Mouse (Mus musculus): ENCODE measurements at regions not wholly inside any gene's neighbourhood (a gene's known extent, or its start where the extent isn't known, plus 50 kb on each side); places are given as distances from the start of the nearest gene placed in this dataset.
"Not testable (repeated sequence)": the region's sequence is repeated elsewhere in the genome, so short reads cannot be mapped to it uniquely, and the experiment has no call there.

DNA sequence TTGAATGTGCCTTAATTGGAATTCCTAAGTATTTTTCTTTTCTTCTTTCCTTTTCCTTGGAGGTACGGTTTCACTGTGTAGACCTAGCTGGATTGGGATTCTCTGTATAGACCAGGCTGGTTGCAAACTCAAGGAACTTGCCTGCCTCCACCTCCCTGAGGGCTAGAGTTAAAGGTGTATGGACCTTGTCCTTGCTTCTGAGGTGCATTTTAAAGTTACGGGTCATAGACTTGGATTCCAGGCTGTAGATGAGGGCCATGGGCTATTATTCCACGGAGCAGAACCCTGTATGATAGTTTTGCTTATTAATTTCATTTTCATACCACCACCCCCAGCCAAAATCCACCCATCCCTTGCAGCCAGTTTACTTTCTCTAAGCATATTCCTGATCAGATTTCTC is 50.7 kb upstream of the Wdr26 start:
- ATAC-seq (replicated peaks; ENCODE audit: low FRiP score, poor library complexity, severe bottlenecking): no peak

- ATAC-seq (replicated peaks; ENCODE audit: low FRiP score, poor library complexity, severe bottlenecking): no peak
These were observed 51.4 kb upstream of the Wdr26 start for GRCm38 (mm10) chr1:181263216-181263615.

DNA sequence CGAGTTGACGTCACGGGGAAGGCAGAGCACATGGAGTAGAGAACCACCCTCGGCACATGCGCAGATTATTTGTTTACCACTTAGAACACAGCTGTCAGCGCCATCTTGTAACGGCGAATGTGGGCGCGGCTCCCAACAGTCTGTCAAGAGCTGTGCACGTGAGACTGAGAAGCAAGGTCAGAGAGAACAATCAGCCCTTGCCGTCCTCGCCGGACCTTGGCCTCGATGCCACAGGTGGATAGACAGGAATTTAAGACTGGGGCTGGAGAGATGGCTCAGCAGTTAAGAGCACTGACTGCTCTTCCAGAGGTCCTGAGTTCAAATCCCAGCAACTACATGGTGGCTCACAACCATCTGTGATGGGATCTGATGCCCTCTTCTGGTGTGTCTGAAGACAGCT is 58.7 kb upstream of the Wdr26 start:
- ATAC-seq (replicated peaks; ENCODE audit: low FRiP score, poor library complexity, severe bottlenecking): not testable (repeated sequence)

- ATAC-seq (replicated peaks; ENCODE audit: low FRiP score, poor library complexity, severe bottlenecking): no peak
These were observed 59.4 kb upstream of the Wdr26 start for GRCm38 (mm10) chr1:181271164-181271563.

GRCm38 (mm10) chr1:181271821-181272220 is 60.0 kb upstream of the Wdr26 start:
- ATAC-seq (replicated peaks; ENCODE audit: low FRiP score, poor library complexity, severe bottlenecking): no peak

GRCm38 (mm10) chr1:181272622-181273296 is 61.0 kb upstream of the Wdr26 start:
- peak; percentile 99 for ATAC-seq (replicated peaks; ENCODE audit: low FRiP score, poor library complexity, severe bottlenecking)

GRCm38 (mm10) chr1:181273540-181274204 is 61.9 kb upstream of the Wdr26 start:
- ATAC-seq (replicated peaks; ENCODE audit: low FRiP score, poor library complexity, severe bottlenecking): no peak

DNA sequence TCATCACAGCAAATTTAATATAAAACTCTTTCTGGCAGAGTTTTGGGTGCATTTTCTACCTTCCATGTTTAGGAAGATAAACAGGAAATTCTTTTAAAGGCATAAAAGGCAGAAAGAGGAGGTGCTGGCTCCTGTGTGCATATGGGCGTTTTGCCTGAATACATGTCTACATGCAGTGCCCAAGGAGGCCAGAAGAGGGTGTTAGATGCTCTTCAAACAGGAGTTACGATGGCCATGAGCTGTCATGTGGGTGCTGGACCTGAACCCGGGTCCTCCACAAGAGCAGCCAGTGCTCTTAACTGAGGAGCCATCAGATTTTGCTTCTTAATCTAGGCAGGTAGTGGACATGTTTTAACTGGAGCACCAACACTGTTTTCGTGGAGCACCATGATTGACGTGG is 69.0 kb upstream of the Wdr26 start:
- ATAC-seq (replicated peaks; ENCODE audit: low FRiP score, poor library complexity, severe bottlenecking): peak; percentile 64

DNA sequence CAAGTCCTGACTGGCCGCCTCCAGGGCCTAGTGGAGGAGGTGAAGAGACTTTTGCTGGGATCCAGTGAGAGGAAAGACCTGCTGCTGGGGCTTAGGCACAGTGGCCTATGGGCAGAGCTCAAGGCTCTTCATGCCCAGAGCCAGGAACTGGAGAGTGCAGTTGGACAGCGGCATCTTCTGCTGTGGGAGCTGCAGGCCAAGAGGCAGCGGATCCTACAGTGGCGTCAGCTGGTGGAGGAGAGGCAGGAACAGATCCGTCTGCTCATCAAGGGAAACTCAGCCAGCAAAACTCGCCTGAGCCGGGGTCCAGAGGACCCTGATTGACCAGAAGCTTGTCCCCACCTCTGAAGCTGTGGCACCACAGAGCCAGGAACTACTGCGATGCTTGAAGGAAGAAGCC is 69.4 kb upstream of the Cnih3 start:
- ATAC-seq (replicated peaks; ENCODE audit: low FRiP score, poor library complexity, severe bottlenecking): not testable (repeated sequence)

DNA sequence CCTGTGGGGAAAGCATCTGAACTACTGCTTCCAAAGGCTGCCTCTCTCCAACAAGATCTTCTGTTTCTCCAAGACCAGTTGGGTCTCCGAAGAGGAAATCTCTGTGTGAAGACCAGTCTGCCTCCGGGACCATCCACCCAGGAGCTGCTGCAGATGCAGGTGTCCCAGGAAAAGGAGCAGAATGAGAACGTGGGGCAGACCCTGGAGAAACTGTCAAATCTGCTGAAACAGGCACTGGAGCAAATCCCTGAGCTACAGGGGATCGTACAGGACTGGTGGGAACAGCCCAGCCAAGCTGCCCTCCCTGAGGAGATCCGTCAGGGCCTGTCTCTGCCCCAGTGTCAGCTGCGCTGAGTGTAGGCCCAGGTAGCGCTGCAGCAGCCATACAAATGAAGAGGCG is 68.9 kb upstream of the Cnih3 start:
- not testable (repeated sequence) for ATAC-seq (replicated peaks; ENCODE audit: low FRiP score, poor library complexity, severe bottlenecking)

DNA sequence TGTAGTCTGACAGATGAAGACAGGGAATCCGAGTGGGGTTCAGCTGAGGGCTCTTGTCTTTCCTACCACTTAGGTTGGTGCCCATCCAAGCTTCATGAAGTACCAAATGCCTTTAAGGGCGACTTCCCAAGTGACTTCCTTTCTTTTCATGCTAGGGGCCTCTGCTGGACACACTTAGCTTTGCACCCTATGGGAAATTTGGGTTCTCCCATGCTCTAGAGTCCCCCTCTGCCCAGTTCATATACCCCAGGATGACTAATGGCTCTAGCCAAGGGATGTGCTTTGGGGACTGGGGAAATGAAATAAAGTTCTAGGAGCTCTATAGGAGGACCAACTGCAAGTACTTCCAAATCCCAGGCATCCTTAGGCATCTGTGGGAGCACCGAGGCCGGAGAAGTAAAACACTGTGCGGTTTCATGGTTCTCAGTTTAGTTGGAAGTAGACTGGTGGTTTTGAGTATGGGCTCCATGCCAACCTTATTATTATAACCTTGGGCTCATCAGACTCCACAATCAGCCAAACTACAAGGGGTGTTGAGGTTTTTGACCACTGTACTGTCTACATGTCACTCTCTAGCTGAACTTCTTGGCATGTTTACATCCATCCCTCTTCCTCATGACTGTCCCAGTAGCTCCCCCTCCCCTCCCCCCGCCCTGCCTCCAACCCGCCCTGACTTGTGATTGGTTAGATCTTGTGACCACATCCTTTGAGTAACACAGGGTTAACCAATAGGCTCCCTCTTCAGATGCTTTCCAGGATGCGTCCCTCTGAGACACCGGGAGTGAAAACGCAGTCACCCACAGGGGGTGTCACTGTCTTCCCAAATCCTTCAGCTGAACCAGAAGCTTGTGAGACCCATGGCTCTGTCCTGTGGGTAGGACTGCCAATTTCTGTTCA is 67.9 kb upstream of the Cnih3 start:
- ATAC-seq (replicated peaks; ENCODE audit: low FRiP score, poor library complexity, severe bottlenecking): peak; percentile 68

DNA sequence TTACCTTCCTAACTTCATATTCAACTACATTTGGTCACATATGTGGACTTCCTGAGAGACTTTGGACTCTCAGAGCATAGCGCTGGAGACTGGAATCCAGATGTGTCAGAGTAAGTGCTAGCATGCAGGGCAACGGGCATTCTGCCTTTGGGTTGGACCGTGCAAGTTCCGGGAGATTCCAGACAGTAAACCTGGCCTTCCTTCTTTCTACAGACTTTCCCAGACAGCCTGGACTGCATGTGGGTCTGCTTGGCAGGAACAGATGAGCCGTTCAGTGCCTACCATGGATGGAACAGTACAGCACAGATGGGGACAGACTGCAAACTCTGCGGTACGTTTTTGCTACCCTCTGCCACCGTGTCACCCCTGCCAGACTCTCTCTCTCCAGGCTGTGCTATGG is 66.8 kb upstream of the Cnih3 start:
- no peak for ATAC-seq (replicated peaks; ENCODE audit: low FRiP score, poor library complexity, severe bottlenecking)

DNA sequence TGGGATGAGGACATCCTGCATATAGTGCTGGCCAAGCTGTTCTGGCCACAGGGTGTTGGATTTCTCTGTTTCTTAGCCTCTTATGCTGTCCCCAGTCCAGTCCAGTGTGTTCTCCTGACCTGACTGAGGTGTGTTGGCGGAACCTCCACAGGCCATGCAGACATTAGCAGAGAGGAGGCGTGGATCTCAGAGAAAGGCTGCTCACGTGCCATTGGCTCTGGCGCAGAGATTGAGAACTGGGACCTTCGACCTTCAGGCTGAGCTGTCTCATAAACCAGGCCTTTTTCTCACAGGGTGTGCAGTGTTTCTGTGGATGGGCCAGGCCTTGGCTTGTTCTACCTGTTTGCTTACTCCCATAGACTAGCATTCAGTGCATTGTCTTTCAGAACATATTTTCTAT is 66.3 kb upstream of the Cnih3 start:
- ATAC-seq (replicated peaks; ENCODE audit: low FRiP score, poor library complexity, severe bottlenecking): no peak

DNA sequence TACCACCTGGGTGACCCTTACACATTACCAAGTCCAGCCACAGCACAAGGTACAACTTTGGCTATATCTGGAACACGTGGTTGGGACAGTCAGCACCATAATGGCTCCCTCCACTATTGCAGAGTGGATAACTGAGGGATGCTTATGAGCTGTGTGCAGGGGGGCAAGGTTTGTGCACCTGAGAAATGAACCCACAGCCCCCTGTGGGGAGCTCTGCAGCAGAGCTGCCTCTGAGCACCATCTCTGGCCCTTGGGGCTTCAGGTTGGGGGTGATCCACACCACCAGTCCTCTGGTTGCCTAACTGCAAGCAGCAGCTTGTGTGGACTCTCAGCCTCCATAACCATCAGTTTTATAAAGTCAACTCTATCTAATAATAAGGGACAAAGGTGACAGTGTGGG is 65.3 kb upstream of the Cnih3 start:
- ATAC-seq (replicated peaks; ENCODE audit: low FRiP score, poor library complexity, severe bottlenecking): no peak

GRCm38 (mm10) chr1:181289385-181290035 is 62.9 kb upstream of the Cnih3 start:
- no peak for ATAC-seq (replicated peaks; ENCODE audit: low FRiP score, poor library complexity, severe bottlenecking)

- no peak for ATAC-seq (replicated peaks; ENCODE audit: low FRiP score, poor library complexity, severe bottlenecking)
These were observed 61.2 kb upstream of the Cnih3 start for GRCm38 (mm10) chr1:181291202-181291601.

- ATAC-seq (replicated peaks; ENCODE audit: low FRiP score, poor library complexity, severe bottlenecking): no peak
These were observed 60.5 kb upstream of the Cnih3 start for GRCm38 (mm10) chr1:181291966-181292365.

DNA sequence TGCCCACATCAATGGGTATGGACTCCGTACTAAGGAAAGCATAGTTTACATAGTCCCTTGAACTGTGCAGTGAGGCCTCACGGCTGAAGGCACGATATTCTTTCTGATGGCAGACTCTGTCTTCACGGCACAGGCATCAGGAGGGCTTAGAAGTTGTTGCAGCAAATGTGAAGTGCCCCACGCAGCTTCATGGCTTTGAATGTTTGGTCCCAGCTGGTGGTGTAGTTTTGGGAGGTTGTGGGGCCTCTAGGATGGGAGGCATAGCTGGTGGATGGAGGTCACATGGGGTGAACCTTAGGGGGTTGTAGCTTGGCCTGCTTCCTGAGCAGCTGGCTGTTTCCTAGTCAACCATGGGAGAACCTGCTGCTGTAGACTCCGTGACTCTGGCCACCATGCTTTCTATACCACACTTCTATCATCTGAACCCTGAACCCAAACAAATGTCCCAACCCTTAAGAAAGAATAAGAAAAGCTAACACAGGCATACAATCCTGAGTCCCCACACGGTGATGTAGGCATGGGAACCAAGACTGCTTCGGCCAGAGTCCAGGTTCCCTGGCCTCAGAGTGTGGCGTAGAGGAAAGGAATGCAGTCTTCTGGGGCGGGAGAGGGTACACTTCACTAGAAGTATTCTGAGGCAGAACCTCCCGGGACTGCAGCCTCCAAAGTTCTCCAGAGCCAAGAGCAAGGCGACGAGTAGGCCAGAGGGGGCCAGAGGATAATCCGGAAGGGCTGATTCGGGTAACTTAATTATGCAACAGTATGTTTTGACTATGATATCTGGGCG is 59.2 kb upstream of the Cnih3 start:
- no peak for ATAC-seq (replicated peaks; ENCODE audit: low FRiP score, poor library complexity, severe bottlenecking)

DNA sequence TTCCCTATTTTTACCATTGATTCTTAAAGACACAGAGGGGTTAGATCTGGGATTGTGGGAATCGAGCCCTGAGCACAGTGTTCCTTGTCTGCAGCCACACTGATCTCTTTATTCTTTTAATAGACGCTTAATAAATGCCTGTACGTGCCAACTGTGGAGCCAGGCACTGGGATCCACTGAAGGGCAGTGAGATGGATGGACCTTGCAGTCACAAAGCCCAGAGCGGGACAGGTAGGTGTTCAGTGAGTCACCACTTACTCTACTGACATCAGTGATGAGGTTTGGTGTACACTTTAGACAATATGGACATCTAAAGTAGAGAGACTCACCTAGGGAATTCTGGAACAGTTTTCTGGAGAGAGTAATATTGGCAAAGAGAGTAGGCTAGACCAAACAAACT is 56.8 kb upstream of the Cnih3 start:
- no peak for ATAC-seq (replicated peaks; ENCODE audit: low FRiP score, poor library complexity, severe bottlenecking)

- no peak for ATAC-seq (replicated peaks; ENCODE audit: low FRiP score, poor library complexity, severe bottlenecking)
These were observed 54.4 kb upstream of the Cnih3 start for GRCm38 (mm10) chr1:181298063-181298462.

Measured in erythroblast, adult 5-6 weeks (primary cell).